Mouse (Mus musculus): ENCODE measurements around the gene Ash1l. TPM values are rescaled to one million over a fixed set of nuclear protein-coding genes. Genes with fewer than 3 reads are reported as not detected.
A peak's percentile ranks its signal among the peaks of the same experiment; 100 is the strongest.

Ash1l gene
- polyA plus RNA-seq, 1 experiment from 2014 or later: 21.3 TPM

DNA sequence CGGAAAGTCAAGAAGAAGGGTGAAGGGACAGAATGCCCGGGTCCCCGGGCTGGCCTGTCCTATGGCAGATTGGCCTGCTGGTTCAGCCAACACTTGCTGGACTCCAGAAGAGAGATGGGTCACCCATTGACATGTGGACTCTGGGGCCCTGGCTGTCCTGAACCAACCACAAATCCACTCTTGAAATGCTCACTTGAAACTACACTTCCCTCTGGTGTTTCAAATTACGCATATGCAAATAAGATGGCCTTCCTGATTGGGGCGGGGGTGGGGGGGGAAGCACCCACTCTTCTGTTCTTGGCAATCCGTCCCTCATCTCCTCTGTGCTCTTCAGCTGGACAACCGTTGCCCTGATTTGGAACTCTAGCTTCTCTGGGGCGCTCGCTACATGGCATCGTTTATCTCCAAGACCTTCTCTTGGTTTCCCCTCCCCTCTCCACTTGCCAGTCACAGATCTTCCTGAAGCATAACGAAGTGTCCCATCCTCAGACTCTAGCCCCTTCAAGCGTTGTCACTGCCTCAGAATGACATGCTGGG lies 134.3 kb downstream of the Ash1l start:
- Histone ChIP-seq H3K9me3 (no peaks in the 10 kb centered on the region), H3K27me3 (no peaks in the 10 kb centered on the region), H3K9ac (no peak overlapping the region), H3K4me2 (no peak overlapping the region), H3K27ac (no peak overlapping the region), H3K4me1 (peaks cover 25% of the 10 kb centered on the region), H3K36me3 (peaks cover 44% of the 10 kb centered on the region), H3K4me3 (no peak overlapping the region)
- WGBS: 86% methylated on average over 12 of the region's 12 CpGs
- ATAC-seq (ENCODE audit: insufficient number of reproducible peaks, low FRiP score, low TSS enrichment, low read depth): no peak

DNA sequence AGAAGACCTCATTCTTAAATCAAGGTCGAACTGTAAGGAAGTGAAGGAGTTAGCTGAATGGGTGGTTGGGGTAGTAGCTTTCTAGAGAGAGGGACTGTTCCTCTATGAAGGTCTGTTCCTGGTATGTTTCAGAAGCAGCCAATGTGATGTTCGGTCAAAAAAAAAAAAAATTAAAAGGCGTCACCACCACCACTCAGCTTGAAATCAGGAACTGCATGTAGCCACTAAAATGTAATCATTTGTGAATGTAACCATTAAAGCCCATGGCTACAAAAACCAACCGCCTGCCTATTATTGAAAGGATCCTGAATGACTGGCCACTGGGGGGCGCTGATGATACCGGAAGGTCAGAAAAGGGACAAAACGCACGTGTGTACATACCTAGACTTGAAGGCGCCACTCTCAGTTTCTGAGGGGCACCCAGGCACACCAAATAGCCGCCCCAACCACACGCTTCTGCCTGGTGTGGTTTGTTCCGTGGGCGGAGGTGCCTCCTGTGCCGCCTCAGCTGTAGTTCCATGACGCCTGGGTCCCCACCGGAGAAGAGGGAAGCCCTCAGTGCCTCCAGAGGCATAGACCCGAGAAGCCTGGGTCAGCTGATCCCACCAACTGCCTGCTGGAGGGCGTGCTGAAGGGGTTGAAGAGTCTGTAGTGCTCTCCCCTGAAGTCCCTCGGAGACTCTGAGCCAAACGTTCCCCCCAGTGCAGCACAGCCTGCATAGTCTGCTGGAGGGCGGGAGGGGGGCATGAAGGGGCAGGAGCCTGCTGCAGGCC lies 137.1 kb downstream of the Ash1l start:
- Histone ChIP-seq H3K4me3 (peak overlapping the region; percentile 1; the same call in 1 of the 2 replicates), H3K27me3 (peaks cover 5% of the 10 kb centered on the region; the same call in 1 of the 2 replicates), H3K27ac (peak overlapping the region; percentile 33; the same call in 1 of the 2 replicates), H3K4me1 (peaks cover 39% of the 10 kb centered on the region), H3K36me3 (peaks cover 37% of the 10 kb centered on the region), H3K4me2 (peak overlapping the region; percentile 31), H3K9ac (no peak overlapping the region), H3K9me3 (no peaks in the 10 kb centered on the region)
- 17% methylated on average over 21 of the region's 21 CpGs for WGBS
- no peak for ATAC-seq (ENCODE audit: insufficient number of reproducible peaks, low FRiP score, low TSS enrichment, low read depth)

DNA sequence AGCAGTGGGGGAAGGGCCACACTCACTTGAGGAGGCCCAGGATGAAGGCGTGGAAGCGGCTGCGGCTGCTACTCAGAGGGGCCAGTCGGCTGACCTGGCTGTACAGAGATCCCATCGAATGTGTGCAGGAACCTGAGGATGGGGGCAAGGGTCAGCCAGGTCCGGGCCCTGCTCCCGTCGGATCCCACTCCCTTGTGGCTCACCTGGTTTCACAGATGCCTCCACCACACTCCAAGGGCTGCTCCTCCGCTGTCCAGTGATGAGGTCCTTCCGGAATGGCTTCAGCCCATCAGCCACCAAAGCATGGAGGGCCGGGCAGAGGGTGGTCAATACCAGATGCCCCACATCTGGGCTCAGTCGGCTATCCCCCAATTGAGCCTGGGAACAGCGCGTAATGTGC lies 138.6 kb downstream of the Ash1l start:
- H3K4me1 ChIP-seq: peaks cover 48% of the 10 kb centered on the region
- H3K4me2 ChIP-seq: peak overlapping the region; percentile 97
- peak overlapping the region; percentile 24; the same call in 1 of the 2 replicates for H3K9ac ChIP-seq
- no peak overlapping the region for H3K27ac ChIP-seq
- H3K4me3 ChIP-seq: peak overlapping the region; percentile 65
- no peaks in the 10 kb centered on the region for H3K9me3 ChIP-seq
- peaks cover 36% of the 10 kb centered on the region for H3K36me3 ChIP-seq
- ATAC-seq (ENCODE audit: insufficient number of reproducible peaks, low FRiP score, low TSS enrichment, low read depth): no peak
- 58% methylated on average over 14 of the region's 14 CpGs for WGBS
- peaks cover 11% of the 10 kb centered on the region; the same call in 1 of the 2 replicates for H3K27me3 ChIP-seq

DNA sequence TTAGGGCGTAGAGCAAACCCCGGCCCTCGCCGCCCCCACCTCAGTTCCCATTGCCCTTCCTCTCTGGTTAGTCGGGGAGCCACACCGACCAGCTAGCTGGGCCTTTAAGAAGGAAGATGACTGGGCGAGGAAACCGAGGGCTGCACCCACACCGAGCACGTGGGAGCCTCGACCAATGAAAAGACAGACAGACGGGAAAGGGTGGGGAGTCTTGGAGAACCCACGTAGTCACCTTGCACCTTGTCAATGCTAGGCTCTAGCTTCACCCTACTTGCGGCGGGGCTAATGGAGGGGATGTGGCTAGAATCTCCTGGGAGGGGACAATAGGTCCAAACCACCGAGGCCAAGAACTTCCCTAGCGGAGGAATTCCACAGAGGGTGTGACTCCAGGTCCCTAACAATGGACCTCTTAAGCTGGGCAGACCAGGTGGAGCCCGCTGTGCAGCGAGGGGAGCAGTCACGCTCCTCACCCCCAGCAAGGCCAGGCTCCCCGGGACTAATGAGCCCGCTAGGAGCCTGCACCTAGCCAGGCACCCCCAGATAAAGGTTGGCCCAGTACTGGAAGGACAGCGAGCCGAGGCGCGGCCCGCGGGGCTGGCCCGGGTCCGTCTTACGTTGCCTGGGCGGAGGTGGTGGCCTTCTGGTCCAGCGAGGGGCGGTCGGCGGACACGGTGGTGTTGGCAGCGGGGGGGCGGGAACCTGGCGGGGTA lies 139.6 kb downstream of the Ash1l start:
- Histone ChIP-seq H3K4me2 (peak overlapping the region; percentile 97), H3K27me3 (peaks cover 11% of the 10 kb centered on the region; the same call in 1 of the 2 replicates), H3K4me1 (peaks cover 50% of the 10 kb centered on the region), H3K36me3 (peaks cover 39% of the 10 kb centered on the region), H3K9me3 (no peaks in the 10 kb centered on the region), H3K27ac (peak overlapping the region; percentile 93), H3K9ac (peak overlapping the region; percentile 57), H3K4me3 (peak overlapping the region; percentile 65)
- peak; percentile 73 for ATAC-seq (ENCODE audit: insufficient number of reproducible peaks, low FRiP score, low TSS enrichment, low read depth)
- WGBS: 1% methylated on average over 40 of the region's 40 CpGs

DNA sequence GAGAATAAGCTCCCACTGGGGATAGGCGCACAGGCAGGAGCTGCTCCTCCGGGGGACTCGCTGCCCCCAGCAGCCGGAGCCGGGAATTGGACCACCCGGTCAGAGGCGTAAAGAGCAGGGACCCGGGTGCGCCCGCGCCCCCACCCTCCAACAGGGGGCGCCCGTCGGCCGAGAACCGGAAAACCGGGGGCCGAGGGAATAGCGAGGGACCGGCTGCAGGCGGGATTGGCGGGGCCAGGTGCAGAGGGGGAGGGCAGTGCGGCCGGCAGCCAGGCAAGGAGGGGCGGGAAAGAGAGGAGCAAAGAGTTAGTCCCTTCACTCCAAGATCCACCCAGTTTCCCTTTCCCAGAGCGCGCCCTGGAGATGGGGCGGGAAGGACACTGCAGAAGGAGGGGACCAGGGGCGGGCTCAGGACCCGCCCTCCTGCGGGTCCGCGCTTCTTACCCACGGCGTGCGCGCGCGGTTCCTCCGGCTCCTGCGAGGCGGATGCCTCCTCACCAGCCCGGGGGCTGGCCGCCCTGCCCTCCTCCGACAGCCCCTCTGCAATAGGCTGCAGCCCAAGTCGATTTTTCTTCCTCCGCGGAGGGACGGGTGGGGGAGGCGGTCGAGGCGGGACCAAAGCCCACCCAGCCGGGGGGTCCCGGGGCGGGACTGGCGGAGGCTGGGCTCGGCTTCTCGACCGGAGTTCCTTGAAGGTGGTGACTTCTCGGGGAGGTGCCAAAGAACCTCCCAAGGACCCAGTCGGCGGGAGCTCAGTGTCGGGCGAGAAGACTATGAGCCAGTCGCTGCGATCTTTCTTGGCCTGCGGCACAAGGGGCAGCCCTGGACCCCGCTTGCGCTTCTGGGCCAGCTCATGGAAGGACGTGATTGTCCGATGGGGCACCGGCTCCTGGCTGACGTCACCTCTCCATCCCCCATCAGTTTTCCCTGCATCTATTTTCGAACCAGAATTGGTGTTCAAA lies 140.6 kb downstream of the Ash1l start:
- peaks cover 43% of the 10 kb centered on the region for H3K36me3 ChIP-seq
- H3K4me2 ChIP-seq: peak overlapping the region; percentile 97
- peak overlapping the region; percentile 65 for H3K4me3 ChIP-seq
- no peaks in the 10 kb centered on the region for H3K9me3 ChIP-seq
- H3K27me3 ChIP-seq: peaks cover 11% of the 10 kb centered on the region; the same call in 1 of the 2 replicates
- peak; percentile 83 for ATAC-seq (ENCODE audit: insufficient number of reproducible peaks, low FRiP score, low TSS enrichment, low read depth)
- under 1% methylated on average over 70 of the region's 74 CpGs for WGBS
- peaks cover 50% of the 10 kb centered on the region for H3K4me1 ChIP-seq
- peak overlapping the region; percentile 93 for H3K27ac ChIP-seq
- peak overlapping the region; percentile 57 for H3K9ac ChIP-seq

DNA sequence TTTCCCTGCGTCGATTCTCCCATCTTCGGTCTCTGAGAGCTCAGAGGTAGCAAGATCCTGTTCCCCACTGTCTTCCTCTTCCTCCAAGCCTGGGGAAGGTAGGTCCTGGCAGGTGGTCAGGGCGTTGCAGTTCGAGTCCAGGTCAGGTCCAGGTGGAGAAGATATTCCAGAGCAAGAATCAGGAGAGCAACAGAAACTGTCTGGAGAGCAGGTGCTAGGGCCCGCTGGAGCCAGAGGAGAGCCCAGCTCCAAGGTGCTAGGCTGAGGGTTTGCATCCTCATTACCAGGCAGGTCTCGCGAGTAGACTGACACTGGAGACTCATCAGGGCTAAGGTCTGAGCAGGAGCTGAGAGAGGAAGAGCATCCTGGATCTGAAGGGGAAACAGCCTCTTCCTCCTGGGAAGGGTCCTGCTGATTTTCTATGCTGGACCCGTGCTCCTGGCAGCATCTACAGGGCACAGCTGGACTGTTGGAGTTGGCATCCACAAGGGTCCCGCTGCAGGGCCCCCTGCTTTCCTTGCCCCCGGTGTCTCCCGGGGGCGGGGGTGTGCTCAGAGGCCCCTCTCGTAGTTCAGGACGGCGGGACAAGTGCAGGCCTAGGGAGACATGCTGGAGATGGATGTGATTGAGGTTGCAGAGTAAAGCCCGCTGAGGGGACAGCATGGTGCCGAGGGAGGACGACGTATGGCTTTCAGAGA lies 141.5 kb downstream of the Ash1l start:
- peak overlapping the region; percentile 57 for H3K9ac ChIP-seq

DNA sequence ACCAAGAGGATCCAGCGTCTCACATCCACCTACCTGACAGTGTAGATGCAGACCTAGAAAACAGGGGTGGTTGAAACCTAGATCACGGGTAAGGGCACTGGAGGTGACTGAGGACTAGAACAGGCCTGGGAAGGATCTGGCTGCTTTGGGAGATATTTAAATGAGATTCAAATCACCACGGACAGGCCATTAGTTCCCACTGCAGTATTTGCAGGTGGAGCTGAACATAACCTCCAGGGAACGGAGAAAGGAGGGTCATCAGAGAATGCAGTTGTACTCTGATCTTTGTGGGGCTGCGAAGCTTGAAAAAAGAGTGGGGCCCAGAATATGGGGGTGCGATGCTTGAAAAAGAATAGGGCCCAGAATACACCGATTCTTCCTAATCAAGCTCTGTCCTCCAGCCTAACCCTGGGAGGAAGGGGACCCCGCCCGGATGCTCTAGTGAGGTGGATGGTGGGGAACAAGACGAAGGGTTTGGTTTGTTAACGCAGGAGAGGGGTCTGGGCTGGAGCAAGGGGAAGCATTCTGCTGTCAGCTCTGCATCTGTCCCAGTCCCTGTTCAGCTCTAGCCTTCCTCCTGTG lies 142.2 kb downstream of the Ash1l start:
- H3K9ac ChIP-seq: peak overlapping the region; percentile 57
- 20% methylated on average over 11 of the region's 11 CpGs for WGBS
- peaks cover 11% of the 10 kb centered on the region; the same call in 1 of the 2 replicates for H3K27me3 ChIP-seq
- ATAC-seq (ENCODE audit: insufficient number of reproducible peaks, low FRiP score, low TSS enrichment, low read depth): no peak
- H3K36me3 ChIP-seq: peaks cover 47% of the 10 kb centered on the region
- peaks cover 45% of the 10 kb centered on the region for H3K4me1 ChIP-seq
- peak overlapping the region; percentile 97 for H3K4me2 ChIP-seq
- H3K9me3 ChIP-seq: no peaks in the 10 kb centered on the region
- no peak overlapping the region for H3K27ac ChIP-seq
- H3K4me3 ChIP-seq: peak overlapping the region; percentile 65

More for the DNA sequence above, 141.5 kb downstream of the Ash1l start:
- Histone ChIP-seq H3K4me3 (peak overlapping the region; percentile 65), H3K9me3 (no peaks in the 10 kb centered on the region), H3K27ac (peak overlapping the region; percentile 93), H3K4me1 (peaks cover 47% of the 10 kb centered on the region), H3K36me3 (peaks cover 44% of the 10 kb centered on the region), H3K4me2 (peak overlapping the region; percentile 97), H3K27me3 (peaks cover 11% of the 10 kb centered on the region; the same call in 1 of the 2 replicates)
- ATAC-seq (ENCODE audit: insufficient number of reproducible peaks, low FRiP score, low TSS enrichment, low read depth): no peak
- 13% methylated on average over 20 of the region's 20 CpGs for WGBS

DNA sequence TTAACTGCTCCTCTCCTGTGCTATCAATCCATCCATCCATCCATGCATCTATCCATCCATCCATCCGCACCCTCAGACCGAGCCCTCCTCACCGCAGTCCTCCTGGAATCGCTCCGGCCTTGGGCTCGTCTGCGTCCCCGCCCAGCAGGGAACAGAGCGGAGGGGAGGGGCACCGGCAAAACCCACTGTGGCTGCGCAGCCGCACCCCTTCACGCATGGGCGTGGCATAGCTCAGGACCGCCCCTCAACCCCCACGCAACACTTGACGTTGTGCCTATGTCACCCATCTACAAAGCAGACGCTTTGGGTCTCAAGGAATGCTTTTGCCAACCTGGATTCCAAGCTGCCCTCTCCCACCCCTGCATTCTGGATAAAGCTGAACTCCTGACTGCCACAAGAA lies 142.8 kb downstream of the Ash1l start, which contains the start of gene Rusc1:
Gene Rusc1 (minus strand): TSS at position 137 of the 400 bp plus-strand sequence.
- H3K9ac ChIP-seq: peak within 1 kb of the TSS; percentile 57

DNA sequence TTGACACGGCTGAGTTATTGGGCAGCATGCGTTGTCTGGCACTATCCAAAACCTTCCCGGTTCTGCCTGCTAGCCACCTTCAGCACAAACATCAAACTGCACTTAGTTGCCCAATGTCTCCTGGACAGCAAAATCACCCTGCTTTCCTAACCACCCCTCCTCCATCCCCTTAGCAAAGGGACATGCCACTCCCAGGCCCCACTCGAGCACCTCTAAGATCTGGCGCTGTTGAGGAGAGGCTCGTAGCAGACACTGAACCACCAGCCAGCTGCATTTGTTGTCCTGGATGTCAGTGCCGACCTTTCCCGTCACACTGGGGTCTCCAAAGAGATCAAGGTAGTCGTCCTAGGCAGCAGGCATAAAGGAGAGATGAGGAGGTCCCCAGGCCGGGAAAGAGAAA lies 143.6 kb downstream of the Ash1l start:
- H3K9ac ChIP-seq: no peak overlapping the region
- H3K4me2 ChIP-seq: no peak overlapping the region
- 79% methylated on average over 10 of the region's 10 CpGs for WGBS
- H3K4me1 ChIP-seq: peaks cover 32% of the 10 kb centered on the region
- H3K36me3 ChIP-seq: peaks cover 46% of the 10 kb centered on the region
- H3K4me3 ChIP-seq: no peak overlapping the region
- no peak for ATAC-seq (ENCODE audit: insufficient number of reproducible peaks, low FRiP score, low TSS enrichment, low read depth)
- no peak overlapping the region for H3K27ac ChIP-seq
- H3K27me3 ChIP-seq: peaks cover 11% of the 10 kb centered on the region; the same call in 1 of the 2 replicates
- no peaks in the 10 kb centered on the region for H3K9me3 ChIP-seq

More for the DNA sequence above, 142.8 kb downstream of the Ash1l start, which contains the start of gene Rusc1:
- WGBS: under 1% methylated on average over 18 of the region's 18 CpGs
- ATAC-seq (ENCODE audit: insufficient number of reproducible peaks, low FRiP score, low TSS enrichment, low read depth): peak; percentile 62; the same call in 1 of the 2 replicates
- Histone ChIP-seq H3K4me2 (peak within 1 kb of the TSS; percentile 97), H3K36me3 (peaks cover 46% of the 10 kb centered on the region), H3K4me3 (peak within 1 kb of the TSS; percentile 65), H3K4me1 (peaks cover 39% of the 10 kb centered on the region), H3K27ac (no peak within 1 kb of the TSS), H3K27me3 (peaks cover 11% of the 10 kb centered on the region; the same call in 1 of the 2 replicates), H3K9me3 (no peaks in the 10 kb centered on the region)

DNA sequence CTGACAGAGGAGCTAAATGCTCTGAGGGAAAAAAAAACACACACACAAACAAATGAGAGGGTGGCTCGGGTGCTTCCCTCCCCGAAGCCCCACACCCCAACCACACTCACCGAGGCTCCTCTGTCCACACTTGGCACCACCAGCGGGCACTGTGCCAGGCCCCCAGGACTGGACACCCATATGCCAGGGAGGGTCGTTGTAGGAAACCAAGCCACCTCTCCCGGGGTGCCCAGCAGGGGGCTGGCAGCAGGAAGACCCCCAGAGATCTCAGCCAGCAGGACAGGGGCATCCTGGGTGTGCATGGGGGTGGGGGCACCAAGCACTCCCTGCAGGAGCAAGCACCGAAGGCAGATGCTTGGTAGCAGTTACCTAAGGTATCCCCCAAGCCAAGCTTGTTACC lies 150.4 kb downstream of the Ash1l start, which contains the start of gene Gm43738:
Gene Gm43738 (minus strand): TSS at position 289 of the 400 bp plus-strand sequence.
- H3K27ac ChIP-seq: peak within 1 kb of the TSS; percentile 82
- no peaks in the 10 kb centered on the region for H3K9me3 ChIP-seq
- H3K4me1 ChIP-seq: peaks cover 32% of the 10 kb centered on the region
- 33% methylated on average over 7 of the region's 7 CpGs for WGBS
- H3K27me3 ChIP-seq: no peaks in the 10 kb centered on the region
- peak within 1 kb of the TSS; percentile 84 for H3K4me2 ChIP-seq
- H3K36me3 ChIP-seq: peaks cover 37% of the 10 kb centered on the region
- ATAC-seq (ENCODE audit: insufficient number of reproducible peaks, low FRiP score, low TSS enrichment, low read depth): no peak
- peak within 1 kb of the TSS; percentile 67 for H3K9ac ChIP-seq
- peak within 1 kb of the TSS; percentile 62 for H3K4me3 ChIP-seq
